Mouse (Mus musculus): Measurements from ENCODE around the gene Mpped1. TPM values are rescaled to one million over a fixed set of nuclear protein-coding genes. Genes with fewer than 3 reads are reported as not detected.

Mpped1 gene
- polyA plus RNA-seq, 1 experiment from 2014 or later: 23.5 TPM

- 75% methylated on average over 9 of the region's 9 CpGs for WGBS
- Histone ChIP-seq H3K27ac (no peak overlapping the region), H3K36me3 (replicated peaks; ENCODE audit: control insufficient read depth, insufficient read depth) (no peaks in the 10 kb centered on the region), H3K27me3 (ENCODE audit: control insufficient read depth, insufficient read depth, low read length) (no peaks in the 10 kb centered on the region), H3K4me3 (replicated peaks; ENCODE audit: low read length) (no peak overlapping the region), H3K4me1 (replicated peaks; ENCODE audit: control insufficient read depth, insufficient read depth, low read length) (no peaks in the 10 kb centered on the region), H3K9me3 (ENCODE audit: control insufficient read depth, low read length) (no peaks in the 10 kb centered on the region), H3K9ac (no peak overlapping the region), H3K4me2 (replicated peaks) (no peak overlapping the region)
- DNase-seq (ENCODE audit: low spot score) (no peak), ATAC-seq (ENCODE audit: low FRiP score) (no peak)
These were observed 105.0 kb downstream of the Mpped1 start for GRCm38 (mm10) chr15:83884291-83884690.

DNA sequence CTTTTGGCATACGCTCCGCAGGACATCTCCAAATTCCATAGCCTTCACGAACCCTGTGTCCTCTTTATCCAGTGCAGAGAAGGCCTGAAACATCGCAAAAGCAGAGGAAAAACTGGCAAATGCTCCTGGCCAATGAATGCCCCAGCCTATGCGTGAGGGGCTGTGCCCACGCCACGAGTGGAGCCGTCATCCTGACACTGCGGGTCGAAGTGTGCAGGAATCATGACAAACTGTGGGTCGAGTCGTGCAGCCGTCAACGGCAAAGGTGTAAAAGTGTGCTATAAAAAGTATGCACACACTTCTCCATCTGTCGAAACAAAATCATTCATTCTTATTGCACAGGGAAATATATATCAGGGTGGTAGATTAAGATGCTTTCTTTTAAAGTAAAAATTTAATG lies 113.6 kb downstream of the Mpped1 start:
- H3K4me2 ChIP-seq (replicated peaks): no peak overlapping the region
- H3K36me3 ChIP-seq (replicated peaks; ENCODE audit: control insufficient read depth, insufficient read depth): no peaks in the 10 kb centered on the region
- no peak overlapping the region for H3K9ac ChIP-seq
- H3K27ac ChIP-seq: no peak overlapping the region
- no peak overlapping the region for H3K4me3 ChIP-seq (replicated peaks; ENCODE audit: low read length)
- no peak for ATAC-seq (ENCODE audit: low FRiP score)
- DNase-seq (ENCODE audit: low spot score): no peak
- H3K9me3 ChIP-seq (ENCODE audit: control insufficient read depth, low read length): no peaks in the 10 kb centered on the region
- H3K27me3 ChIP-seq (ENCODE audit: control insufficient read depth, insufficient read depth, low read length): no peaks in the 10 kb centered on the region
- H3K4me1 ChIP-seq (replicated peaks; ENCODE audit: control insufficient read depth, insufficient read depth, low read length): peaks cover 10% of the 10 kb centered on the region; the same call in 1 of the 2 replicates
- WGBS: 87% methylated on average over 15 of the region's 15 CpGs

- H3K4me3 ChIP-seq (replicated peaks; ENCODE audit: low read length): no peak overlapping the region
- no peak overlapping the region for H3K4me2 ChIP-seq (replicated peaks)
- no peak for DNase-seq (ENCODE audit: low spot score)
- H3K27ac ChIP-seq: no peak overlapping the region
- ATAC-seq (ENCODE audit: low FRiP score): no peak
- peaks cover 10% of the 10 kb centered on the region; the same call in 1 of the 2 replicates for H3K4me1 ChIP-seq (replicated peaks; ENCODE audit: control insufficient read depth, insufficient read depth, low read length)
- H3K27me3 ChIP-seq (ENCODE audit: control insufficient read depth, insufficient read depth, low read length): no peaks in the 10 kb centered on the region
- H3K9me3 ChIP-seq (ENCODE audit: control insufficient read depth, low read length): no peaks in the 10 kb centered on the region
- no peak overlapping the region for H3K9ac ChIP-seq
- no peaks in the 10 kb centered on the region for H3K36me3 ChIP-seq (replicated peaks; ENCODE audit: control insufficient read depth, insufficient read depth)
- WGBS: 76% methylated on average over 7 of the region's 7 CpGs
These were observed 115.0 kb downstream of the Mpped1 start for GRCm38 (mm10) chr15:83894261-83894660.

DNA sequence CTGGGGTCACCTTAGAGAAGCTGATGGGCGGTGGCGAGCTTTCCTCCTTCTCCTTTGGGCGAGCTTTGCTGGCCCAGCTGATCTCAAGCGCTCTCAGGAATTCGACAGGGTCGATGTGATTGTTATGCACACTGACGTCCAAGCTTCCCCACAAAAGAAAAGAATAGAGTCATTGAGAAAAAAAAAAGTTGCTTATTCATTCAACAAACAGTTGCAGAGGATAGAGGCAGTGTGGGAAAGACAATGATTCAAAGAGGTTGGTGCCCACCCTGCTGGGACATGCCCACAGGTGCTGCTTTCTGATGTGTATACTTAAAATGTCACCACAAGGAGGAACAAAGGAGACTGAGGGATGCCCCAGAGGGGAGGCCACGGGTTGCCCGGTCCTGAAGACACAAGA lies 116.7 kb downstream of the Mpped1 start:
- no peak for DNase-seq (ENCODE audit: low spot score)
- H3K9ac ChIP-seq: no peak overlapping the region
- peaks cover 10% of the 10 kb centered on the region; the same call in 1 of the 2 replicates for H3K4me1 ChIP-seq (replicated peaks; ENCODE audit: control insufficient read depth, insufficient read depth, low read length)
- H3K36me3 ChIP-seq (replicated peaks; ENCODE audit: control insufficient read depth, insufficient read depth): no peaks in the 10 kb centered on the region
- H3K4me2 ChIP-seq (replicated peaks): no peak overlapping the region
- H3K27me3 ChIP-seq (ENCODE audit: control insufficient read depth, insufficient read depth, low read length): no peaks in the 10 kb centered on the region
- no peak overlapping the region for H3K27ac ChIP-seq
- no peak for ATAC-seq (ENCODE audit: low FRiP score)
- 18% methylated on average over 9 of the region's 9 CpGs for WGBS
- H3K9me3 ChIP-seq (ENCODE audit: control insufficient read depth, low read length): no peaks in the 10 kb centered on the region
- no peak overlapping the region for H3K4me3 ChIP-seq (replicated peaks; ENCODE audit: low read length)

DNA sequence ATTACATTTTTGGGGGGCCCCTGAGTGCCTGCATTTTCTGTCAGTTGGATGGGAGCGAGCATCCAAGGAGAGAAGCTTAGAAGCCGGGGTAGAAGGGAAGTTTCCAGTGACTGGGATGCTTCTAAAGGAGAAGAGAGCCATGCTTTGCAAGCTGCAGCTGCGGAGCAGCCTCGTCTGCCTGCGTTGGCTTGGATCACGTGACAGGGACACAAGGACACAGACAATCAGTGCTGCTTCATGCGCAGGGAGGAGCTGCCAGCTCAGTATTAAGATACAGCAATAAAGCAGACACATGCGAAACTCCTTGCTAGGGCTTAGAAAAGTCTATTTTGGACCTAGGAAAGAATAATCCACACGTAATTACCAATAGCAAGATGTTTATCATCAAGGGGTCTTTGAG lies 118.0 kb downstream of the Mpped1 start:
- WGBS: 43% methylated on average over 9 of the region's 9 CpGs
- Histone ChIP-seq H3K36me3 (replicated peaks; ENCODE audit: control insufficient read depth, insufficient read depth) (no peaks in the 10 kb centered on the region), H3K4me2 (replicated peaks) (no peak overlapping the region), H3K4me1 (replicated peaks; ENCODE audit: control insufficient read depth, insufficient read depth, low read length) (peaks cover 10% of the 10 kb centered on the region; the same call in 1 of the 2 replicates), H3K27ac (peak overlapping the region; percentile 64), H3K4me3 (replicated peaks; ENCODE audit: low read length) (no peak overlapping the region), H3K9me3 (ENCODE audit: control insufficient read depth, low read length) (no peaks in the 10 kb centered on the region), H3K27me3 (ENCODE audit: control insufficient read depth, insufficient read depth, low read length) (no peaks in the 10 kb centered on the region), H3K9ac (peak overlapping the region; percentile 37; the same call in 1 of the 2 replicates)
- DNase-seq (ENCODE audit: low spot score) (peak; percentile 67), ATAC-seq (ENCODE audit: low FRiP score) (0 out of 2 replicates have a peak, but pooled peaks have one; percentile 46)

DNA sequence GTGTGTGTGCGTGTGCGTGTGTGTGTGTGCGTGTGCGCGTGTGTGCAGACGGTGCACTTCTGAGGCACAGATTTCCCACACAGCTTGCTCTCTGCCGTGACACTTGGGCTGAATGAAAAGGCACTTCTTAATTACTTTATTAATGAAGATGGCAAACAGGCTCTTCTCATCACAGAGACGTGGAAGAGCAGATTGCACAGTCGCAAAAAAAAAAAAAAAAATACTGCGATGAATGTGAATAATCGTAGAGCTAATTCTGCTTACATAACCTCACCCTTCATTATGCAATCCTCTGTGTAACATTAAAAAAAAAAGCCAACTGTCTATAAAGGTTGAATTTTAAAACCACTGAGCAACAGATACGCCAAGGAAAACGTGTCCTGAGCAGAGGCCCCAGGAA lies 127.2 kb downstream of the Mpped1 start:
- ATAC-seq (ENCODE audit: low FRiP score) (no peak), DNase-seq (ENCODE audit: low spot score) (no peak)
- Histone ChIP-seq H3K4me2 (replicated peaks) (no peak overlapping the region), H3K9me3 (ENCODE audit: control insufficient read depth, low read length) (no peaks in the 10 kb centered on the region), H3K27me3 (ENCODE audit: control insufficient read depth, insufficient read depth, low read length) (no peaks in the 10 kb centered on the region), H3K27ac (no peak overlapping the region), H3K4me3 (replicated peaks; ENCODE audit: low read length) (no peak overlapping the region), H3K4me1 (replicated peaks; ENCODE audit: control insufficient read depth, insufficient read depth, low read length) (0 out of 2 replicates have a peak, but pooled peaks cover 7% of the 10 kb centered on the region), H3K9ac (no peak overlapping the region), H3K36me3 (replicated peaks; ENCODE audit: control insufficient read depth, insufficient read depth) (no peaks in the 10 kb centered on the region)
- 63% methylated on average over 13 of the region's 13 CpGs for WGBS

Other genes with a start within 250 kb of the Mpped1 start
- 10.0 and 12.2 TPM in 2 replicates for gene Tspo, start 215.9 kb upstream of the Mpped1 start, polyA plus RNA-seq (2014; fragmentation: Nextera tagmentation; extraction: Ambion mirVana)
- gene Mcat, start 215.7 kb upstream of the Mpped1 start, polyA plus RNA-seq (2014; fragmentation: Nextera tagmentation; extraction: Ambion mirVana): 33.2 and 37.6 TPM in 2 replicates
- gene Ttll12, start 184.3 kb upstream of the Mpped1 start, polyA plus RNA-seq (2014; fragmentation: Nextera tagmentation; extraction: Ambion mirVana): 43.1 and 44.4 TPM in 2 replicates
- 10.4 and 12.7 TPM in 2 replicates for gene Scube1, start 54.4 kb upstream of the Mpped1 start, polyA plus RNA-seq (2014; fragmentation: Nextera tagmentation; extraction: Ambion mirVana)

Data from hindbrain, embryonic 14.5 days (tissue).